In the genomic region with DNA sequence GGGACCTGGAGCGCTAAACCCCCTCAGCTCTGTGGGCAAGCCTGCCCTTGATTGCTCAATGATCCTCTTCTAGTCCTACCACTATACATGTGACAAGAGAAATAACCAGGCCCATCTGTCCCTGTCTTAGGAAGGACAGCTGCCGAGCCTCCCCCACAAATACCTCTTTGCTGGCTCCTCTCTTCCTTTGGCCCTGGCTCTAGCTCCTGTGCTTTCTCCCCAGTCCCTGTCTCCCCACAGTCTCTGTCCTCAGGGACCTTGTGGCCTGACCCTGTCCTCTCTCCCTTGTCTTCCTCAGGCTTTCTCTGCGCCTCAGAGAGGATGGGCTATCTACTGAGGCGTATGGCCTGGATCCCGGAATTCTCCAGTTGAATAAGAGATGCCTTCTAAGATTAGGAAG, we compare ENCODE assay signal across 8 mouse cellular contexts. TPM values are rescaled to one million over a fixed set of nuclear protein-coding genes. Genes with fewer than 3 reads are reported as not detected.
A peak's percentile ranks its signal among the peaks of the same experiment; 100 is the strongest.
DNase-seq lines count a peak whose midpoint lies in the region; ATAC-seq and TF ChIP-seq lines count a peak whose summit lies in the region.

No protein-coding gene starts in this region.

- WGBS in midbrain, embryonic 12.5 days = 64% methylated on average over 5 of the region's 5 CpGs
- WGBS in midbrain, embryonic 11.5 days = 67% methylated on average over 5 of the region's 5 CpGs
- WGBS in embryonic facial prominence, embryonic 15.5 days = 67% methylated on average over 5 of the region's 5 CpGs
- WGBS in lung, adult 2 months = 68% methylated on average over 5 of the region's 5 CpGs

- H3K4me3 ChIP-seq in midbrain, embryonic 12.5 days = no peak overlapping the region
- no peak overlapping the region for H3K4me3 ChIP-seq in midbrain, embryonic 11.5 days (ENCODE audit: low read depth, low read length)
- H3K4me3 ChIP-seq in embryonic facial prominence, embryonic 15.5 days (replicated peaks) = no peak overlapping the region
- no peak overlapping the region for H3K4me3 ChIP-seq in lung, adult 2 months (replicated peaks; ENCODE audit: extremely low read depth, low read depth, low read length)

- ATAC-seq in frontal cortex, adult (ENCODE audit: low TSS enrichment) = peak; percentile 66
- no peak for ATAC-seq in midbrain, embryonic 12.5 days (ENCODE audit: low FRiP score, low read depth)
- ATAC-seq in midbrain, embryonic 11.5 days (ENCODE audit: low FRiP score) = no peak
- ATAC-seq in embryonic facial prominence, embryonic 15.5 days (ENCODE audit: insufficient number of reproducible peaks, low FRiP score, low TSS enrichment, low read depth) = no peak

- DNase-seq in frontal cortex, postnatal 25 days (ENCODE audit: low spot score in 2 of 2) = no peak
- DNase-seq in midbrain, embryonic 11.5 days (ENCODE audit: low spot score, missing footprints) = no peak
- peak; percentile 20 for DNase-seq in retina, embryonic 14.5 days (ENCODE audit: low spot score)
- no peak for DNase-seq in lung, postnatal 4 days
- DNase-seq in lung, adult 2 months = no peak

- H3K27ac ChIP-seq in midbrain, embryonic 12.5 days (replicated peaks) = no peak overlapping the region
- H3K27ac ChIP-seq in midbrain, embryonic 11.5 days (ENCODE audit: low read depth, low read length) = no peak overlapping the region
- no peak overlapping the region for H3K27ac ChIP-seq in embryonic facial prominence, embryonic 15.5 days (replicated peaks)

- peaks cover 33% of the 10 kb centered on the region for H3K27me3 ChIP-seq in midbrain, embryonic 12.5 days
- peaks cover 27% of the 10 kb centered on the region for H3K27me3 ChIP-seq in midbrain, embryonic 11.5 days (ENCODE audit: control insufficient read depth, insufficient read depth, low read length)
- peaks cover 27% of the 10 kb centered on the region for H3K27me3 ChIP-seq in embryonic facial prominence, embryonic 15.5 days

- TF ChIP-seq CTCF in lung, adult 2 months (IDR thresholded peaks at IDR 0.05; ENCODE audit: insufficient read depth, low read length) = no peak

- no peak overlapping the region for H3K9ac ChIP-seq in midbrain, embryonic 12.5 days (replicated peaks)
- no peak overlapping the region; the same call in 1 of the 2 replicates for H3K9ac ChIP-seq in midbrain, embryonic 11.5 days (ENCODE audit: low read length)
- no peak overlapping the region for H3K9ac ChIP-seq in embryonic facial prominence, embryonic 15.5 days

- H3K4me2 ChIP-seq in midbrain, embryonic 12.5 days (replicated peaks) = peak overlapping the region; percentile 5; the same call in 1 of the 2 replicates
- no peak overlapping the region for H3K4me2 ChIP-seq in midbrain, embryonic 11.5 days
- 0 out of 2 replicates have a peak overlapping the region, but pooled peaks have one; percentile 97 for H3K4me2 ChIP-seq in embryonic facial prominence, embryonic 15.5 days (replicated peaks)

- no peaks in the 10 kb centered on the region for H3K36me3 ChIP-seq in midbrain, embryonic 12.5 days
- no peaks in the 10 kb centered on the region for H3K36me3 ChIP-seq in midbrain, embryonic 11.5 days (ENCODE audit: control insufficient read depth, insufficient read depth, low read length)
- 0 out of 2 replicates have a peak, but pooled peaks cover 1% of the 10 kb centered on the region for H3K36me3 ChIP-seq in embryonic facial prominence, embryonic 15.5 days

- TF ChIP-seq POLR2A in lung, adult 2 months (IDR thresholded peaks at IDR 0.05; ENCODE audit: borderline replicate concordance, extremely low read depth, low read depth, low read length) = no peak

- H3K4me1 ChIP-seq in midbrain, embryonic 12.5 days = peaks cover 23% of the 10 kb centered on the region
- H3K4me1 ChIP-seq in midbrain, embryonic 11.5 days (ENCODE audit: control insufficient read depth, insufficient read depth, low read length) = peaks cover 18% of the 10 kb centered on the region
- peaks cover 28% of the 10 kb centered on the region for H3K4me1 ChIP-seq in embryonic facial prominence, embryonic 15.5 days
- H3K4me1 ChIP-seq in lung, adult 2 months (ENCODE audit: control insufficient read depth, insufficient read depth, low read length) = 0 out of 2 replicates have a peak, but pooled peaks cover 3% of the 10 kb centered on the region

- no peaks in the 10 kb centered on the region for H3K9me3 ChIP-seq in midbrain, embryonic 12.5 days
- H3K9me3 ChIP-seq in midbrain, embryonic 11.5 days (ENCODE audit: control insufficient read depth, low read length) = no peaks in the 10 kb centered on the region
- no peaks in the 10 kb centered on the region for H3K9me3 ChIP-seq in embryonic facial prominence, embryonic 15.5 days (replicated peaks)

RNA-seq across cellular contexts. Expression of gene Chrd, which starts 1.2 kb away (rescaled TPM):
- polyA plus RNA-seq in midbrain, embryonic 12.5 days (2016; fragmentation: Nextera tagmentation; extraction: Ambion mirVana) = 4.8 and 5.3 TPM in 2 replicates
- polyA plus RNA-seq in midbrain, embryonic 11.5 days (2014; fragmentation: Nextera tagmentation; extraction: Ambion mirVana) = 2.6 and 2.7 TPM in 2 replicates
- polyA plus RNA-seq in embryonic facial prominence, embryonic 15.5 days (2015; fragmentation: Nextera tagmentation; extraction: Ambion mirVana) = 8.5 and 10.8 TPM in 2 replicates
- polyA plus RNA-seq in lung, adult 2 months (2012; rRNA removed) = 4.4 and 5.8 TPM in 2 replicates

RNA-seq across cellular contexts. Expression of gene Thpo, which starts 2.6 kb away (rescaled TPM):
- 0.43 and 0.63 TPM in 2 replicates for polyA plus RNA-seq in midbrain, embryonic 12.5 days (2016; fragmentation: Nextera tagmentation; extraction: Ambion mirVana)
- polyA plus RNA-seq in midbrain, embryonic 11.5 days (2014; fragmentation: Nextera tagmentation; extraction: Ambion mirVana) = 0.37 and 0.71 TPM in 2 replicates
- polyA plus RNA-seq in embryonic facial prominence, embryonic 15.5 days (2015; fragmentation: Nextera tagmentation; extraction: Ambion mirVana) = 1.3 and 1.6 TPM in 2 replicates
- 1.1 and 1.6 TPM in 2 replicates for polyA plus RNA-seq in lung, adult 2 months (2012; rRNA removed)

RNA-seq across cellular contexts. Expression of gene Clcn2, which starts 14.1 kb away (rescaled TPM):
- polyA plus RNA-seq in midbrain, embryonic 12.5 days (2016; fragmentation: Nextera tagmentation; extraction: Ambion mirVana) = 30.7 and 32.8 TPM in 2 replicates
- 15.1 and 16.0 TPM in 2 replicates for polyA plus RNA-seq in midbrain, embryonic 11.5 days (2014; fragmentation: Nextera tagmentation; extraction: Ambion mirVana)
- 15.6 and 16.0 TPM in 2 replicates for polyA plus RNA-seq in embryonic facial prominence, embryonic 15.5 days (2015; fragmentation: Nextera tagmentation; extraction: Ambion mirVana)
- 8.1 and 9.5 TPM in 2 replicates for polyA plus RNA-seq in lung, adult 2 months (2012; rRNA removed)

RNA-seq across cellular contexts. Expression of gene Polr2h, which starts 14.2 kb away (rescaled TPM):
- polyA plus RNA-seq in midbrain, embryonic 12.5 days (2016; fragmentation: Nextera tagmentation; extraction: Ambion mirVana) = 84.5 and 87.6 TPM in 2 replicates
- polyA plus RNA-seq in midbrain, embryonic 11.5 days (2014; fragmentation: Nextera tagmentation; extraction: Ambion mirVana) = 104 and 119 TPM in 2 replicates
- polyA plus RNA-seq in embryonic facial prominence, embryonic 15.5 days (2015; fragmentation: Nextera tagmentation; extraction: Ambion mirVana) = 90.0 and 100 TPM in 2 replicates
- polyA plus RNA-seq in lung, adult 2 months (2012; rRNA removed) = 8.3 and 12.0 TPM in 2 replicates

RNA-seq across cellular contexts. Expression of gene Fam131a, which starts 38.6 kb away (rescaled TPM):
- 17.9 and 18.0 TPM in 2 replicates for polyA plus RNA-seq in midbrain, embryonic 12.5 days (2016; fragmentation: Nextera tagmentation; extraction: Ambion mirVana)
- 8.8 and 12.5 TPM in 2 replicates for polyA plus RNA-seq in midbrain, embryonic 11.5 days (2014; fragmentation: Nextera tagmentation; extraction: Ambion mirVana)
- polyA plus RNA-seq in embryonic facial prominence, embryonic 15.5 days (2015; fragmentation: Nextera tagmentation; extraction: Ambion mirVana) = 14.0 and 15.3 TPM in 2 replicates
- polyA plus RNA-seq in lung, adult 2 months (2012; rRNA removed) = 17.3 and 19.2 TPM in 2 replicates
